Mouse (Mus musculus) stomach, embryonic 14.5 days (tissue): ENCODE data around the gene Cort. TPM values are rescaled to one million over a fixed set of nuclear protein-coding genes. Genes with fewer than 3 reads are reported as not detected.
"Not testable (repeated sequence)": the region's sequence is repeated elsewhere in the genome, so short reads cannot be mapped to it uniquely, and the experiment has no call there.

Experiments used
- ATAC-seq: fragments of 200-750 bp; cut with Nextera tagmentation; 2 replicates; pipeline ENCODE4 v1.8.0; 2017; ENCODE audit warnings: low read depth, moderate TSS enrichment; ENCODE audit not compliant: insufficient number of reproducible peaks, insufficient read depth, low FRiP score
- H3K27ac ChIP-seq: fragments of 300-500 bp; sonication (generic); 2 replicates; pipeline ENCODE4 v1.5.1; 2014; ENCODE audit warnings: mild to moderate bottlenecking, low read length, moderate library complexity, mixed read lengths
- H3K27me3 ChIP-seq: fragments of 300-500 bp; sonication (generic); 2 replicates; pipeline ENCODE4 v1.6.1; 2014; ENCODE audit warnings: low read length, control low read depth, mixed read lengths; ENCODE audit not compliant: control insufficient read depth, insufficient read depth
- H3K36me3 ChIP-seq: fragments of 300-500 bp; sonication (generic); 2 replicates; pipeline ENCODE4 v1.6.1; 2014; ENCODE audit warnings: mild to moderate bottlenecking, control low read depth, low read length, moderate library complexity, mixed read lengths; ENCODE audit not compliant: control insufficient read depth, insufficient read depth
- H3K4me1 ChIP-seq: fragments of 300-500 bp; sonication (generic); 2 replicates; pipeline ENCODE4 v1.6.1; 2014; ENCODE audit warnings: low read length, control low read depth, mixed read lengths; ENCODE audit not compliant: control insufficient read depth, insufficient read depth
- H3K4me2 ChIP-seq: fragments of 300-500 bp; sonication (generic); replicated peaks from 2 replicates; pipeline ENCODE4 v1.6.1; 2014; ENCODE audit warnings: low read depth, low read length, control low read depth
- H3K4me3 ChIP-seq: fragments of 300-500 bp; sonication (generic); 2 replicates; pipeline ENCODE4 v1.5.1; 2014; ENCODE audit warnings: low read depth, low read length, control low read depth
- H3K9ac ChIP-seq: fragments of 300-500 bp; sonication (generic); replicated peaks from 2 replicates; pipeline ENCODE4 v1.6.1; 2014; ENCODE audit warnings: low read depth, mild to moderate bottlenecking, control low read depth, low read length, moderate library complexity, mixed read lengths
- H3K9me3 ChIP-seq: fragments of 300-500 bp; sonication (generic); 2 replicates; pipeline ENCODE4 v1.6.1; 2016; ENCODE audit warnings: low read depth, low read length, control low read depth; ENCODE audit not compliant: control insufficient read depth
- WGBS: fragments of 180-500 bp; shearing (Covaris S2); extraction: QIAGEN DNeasy Blood & Tissue Kit; methylation state at CpG from one replicate; pipeline ENCODE4 v1.1.7; 2014; 5-methylcytosine and 5-hydroxymethylcytosine counted together
- polyA plus RNA-seq: library from polyadenylated mRNA; unstranded; fragments of >200 nt; fragmentation: Nextera tagmentation; extraction: Ambion mirVana; gene quantifications from 2 replicates; pipeline ENCODE4 v1.2.1, GENCODE M21; 2014

The Cort gene
- 0.65 and 0.81 TPM in 2 replicates for polyA plus RNA-seq

DNA sequence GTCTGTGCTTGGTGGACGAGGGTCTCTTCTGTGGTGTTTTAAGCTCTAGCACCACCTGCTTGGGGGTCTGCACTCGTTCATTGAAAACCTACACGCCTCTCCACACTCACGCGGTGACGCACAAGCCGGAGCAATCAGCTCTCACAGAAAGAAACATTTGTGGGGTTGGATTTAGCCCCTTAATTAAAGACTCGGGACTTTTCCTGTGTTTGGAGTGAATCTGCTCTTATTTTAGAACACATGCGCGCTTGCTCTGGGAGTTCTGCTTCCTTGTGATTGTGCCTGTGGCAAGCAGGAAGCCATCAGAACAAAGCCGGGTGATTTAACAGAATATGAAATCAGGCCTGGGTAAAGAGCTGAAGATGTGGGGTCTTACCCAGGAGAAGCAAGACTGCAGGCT is at the start of gene Cort:
Gene Cort (minus strand): TSS at position 101 of the 400 bp plus-strand sequence.
- WGBS: 79% methylated on average over 11 of the region's 11 CpGs

DNA sequence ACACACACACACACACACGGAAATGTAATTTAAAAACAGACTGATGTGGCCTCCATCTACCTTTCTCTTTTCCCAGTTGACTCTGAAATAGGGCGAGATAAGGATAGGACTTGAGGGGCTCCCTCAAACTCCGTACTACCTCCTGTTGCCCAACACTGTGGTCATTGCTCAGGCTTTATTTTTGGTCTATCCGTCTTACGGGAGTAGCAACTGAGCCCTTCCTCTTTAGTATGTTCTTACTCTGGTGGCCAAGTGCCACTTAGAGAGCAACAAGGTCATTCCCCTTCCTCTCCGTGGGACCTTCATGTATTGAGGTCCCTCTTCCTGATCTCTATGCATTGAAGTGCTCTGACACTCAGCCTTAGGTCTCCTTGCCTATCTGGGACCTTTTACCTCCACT is 47.1 kb upstream of the Cort start:
- H3K27ac ChIP-seq: no peak overlapping the region
- no peak overlapping the region for H3K4me3 ChIP-seq
- no peaks in the 10 kb centered on the region for H3K27me3 ChIP-seq
- no peak for ATAC-seq
- no peaks in the 10 kb centered on the region for H3K9me3 ChIP-seq
- no peak overlapping the region for H3K4me2 ChIP-seq
- H3K4me1 ChIP-seq: 0 out of 2 replicates have a peak, but pooled peaks cover 2% of the 10 kb centered on the region
- no peaks in the 10 kb centered on the region for H3K36me3 ChIP-seq
- 88% methylated on average over 6 of the region's 6 CpGs for WGBS
- no peak overlapping the region for H3K9ac ChIP-seq

More for the DNA sequence above, at the start of gene Cort:
- H3K27me3 ChIP-seq: no peaks in the 10 kb centered on the region
- peak within 1 kb of the TSS; percentile 22; the same call in 1 of the 2 replicates for H3K27ac ChIP-seq
- H3K9me3 ChIP-seq: no peaks in the 10 kb centered on the region
- ATAC-seq: no peak
- no peak within 1 kb of the TSS for H3K9ac ChIP-seq
- no peak within 1 kb of the TSS for H3K4me2 ChIP-seq
- no peak within 1 kb of the TSS for H3K4me3 ChIP-seq
- 0 out of 2 replicates have a peak, but pooled peaks cover 4% of the 10 kb centered on the region for H3K4me1 ChIP-seq
- peaks cover 7% of the 10 kb centered on the region for H3K36me3 ChIP-seq

DNA sequence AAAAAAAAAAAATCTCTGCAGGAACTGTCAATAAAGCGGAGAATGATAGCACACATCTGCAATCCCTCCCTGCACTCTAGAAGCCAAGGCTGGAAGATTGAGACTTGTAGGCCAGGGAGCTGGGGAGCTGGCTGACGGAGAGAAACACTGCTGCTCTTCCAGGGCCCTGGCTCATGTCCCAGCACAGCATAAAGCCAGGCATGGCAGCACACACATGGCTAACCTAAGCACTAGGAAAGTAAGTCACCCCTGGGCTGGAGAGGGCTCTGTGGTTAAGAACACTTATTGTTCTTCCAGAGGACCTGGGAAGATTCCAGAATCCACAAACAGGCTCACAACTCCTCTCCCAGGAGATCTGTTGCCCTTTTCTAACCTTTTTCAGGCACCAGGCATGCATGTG is 46.1 kb upstream of the Cort start:
- no peak overlapping the region for H3K4me3 ChIP-seq
- WGBS: 61% methylated on average over 2 of the region's 2 CpGs

DNA sequence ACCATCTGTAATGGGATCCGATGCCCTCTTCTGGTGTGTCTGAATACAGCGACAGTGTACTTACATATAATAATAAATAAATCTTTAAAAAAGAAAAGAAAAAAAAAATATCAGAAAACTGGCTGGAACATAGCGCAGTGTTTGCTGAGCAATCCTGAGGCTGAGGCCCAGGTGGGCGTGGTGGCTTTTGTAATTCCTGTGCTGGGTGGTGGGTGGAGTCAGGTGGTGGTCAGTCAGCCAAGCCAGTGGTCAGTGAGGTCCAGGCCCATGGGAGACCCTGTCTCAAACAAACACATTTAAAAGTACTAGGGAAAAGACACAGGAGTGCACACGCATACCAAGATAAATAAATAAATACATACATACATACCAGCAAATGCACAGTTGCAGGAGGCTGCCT is 45.5 kb upstream of the Cort start:
- Histone ChIP-seq H3K27me3 (no peaks in the 10 kb centered on the region), H3K4me3 (no peak overlapping the region), H3K9me3 (no peaks in the 10 kb centered on the region), H3K4me1 (0 out of 2 replicates have a peak, but pooled peaks cover 2% of the 10 kb centered on the region), H3K36me3 (no peaks in the 10 kb centered on the region), H3K9ac (no peak overlapping the region), H3K4me2 (no peak overlapping the region), H3K27ac (peak overlapping the region; percentile 29; the same call in 1 of the 2 replicates)
- no peak for ATAC-seq
- 81% methylated on average over 5 of the region's 5 CpGs for WGBS

More for the DNA sequence above, 46.1 kb upstream of the Cort start:
- H3K36me3 ChIP-seq: no peaks in the 10 kb centered on the region
- no peaks in the 10 kb centered on the region for H3K9me3 ChIP-seq
- no peak overlapping the region for H3K4me2 ChIP-seq
- H3K4me1 ChIP-seq: 0 out of 2 replicates have a peak, but pooled peaks cover 2% of the 10 kb centered on the region
- no peak for ATAC-seq
- peak overlapping the region; percentile 29; the same call in 1 of the 2 replicates for H3K27ac ChIP-seq
- no peak overlapping the region for H3K9ac ChIP-seq
- H3K27me3 ChIP-seq: no peaks in the 10 kb centered on the region

DNA sequence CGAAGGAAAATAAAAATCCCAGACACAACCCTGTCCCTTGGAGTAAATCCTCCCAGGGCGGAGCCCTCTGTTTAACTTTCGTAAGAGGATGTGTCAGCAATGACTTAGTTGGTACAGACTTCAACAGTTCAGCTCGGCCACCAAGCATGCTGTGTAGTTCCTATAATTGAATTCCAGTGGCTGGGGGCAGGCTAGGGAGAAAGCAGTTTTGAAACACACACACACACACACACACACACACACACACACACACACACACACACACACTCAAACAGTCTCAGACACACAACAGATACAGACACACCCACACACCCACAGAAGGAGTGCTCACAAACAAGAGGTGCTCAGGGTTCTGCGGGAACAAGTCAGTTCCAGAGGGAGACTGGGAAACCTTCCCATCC is 45.0 kb upstream of the Cort start:
- H3K27ac ChIP-seq: peak overlapping the region; percentile 27; the same call in 1 of the 2 replicates
- H3K27me3 ChIP-seq: no peaks in the 10 kb centered on the region
- 57% methylated on average over 5 of the region's 5 CpGs for WGBS
- H3K4me3 ChIP-seq: no peak overlapping the region
- no peak overlapping the region for H3K9ac ChIP-seq
- H3K4me1 ChIP-seq: 0 out of 2 replicates have a peak, but pooled peaks cover 2% of the 10 kb centered on the region
- ATAC-seq: no peak
- H3K4me2 ChIP-seq: no peak overlapping the region
- no peaks in the 10 kb centered on the region for H3K36me3 ChIP-seq
- H3K9me3 ChIP-seq: no peaks in the 10 kb centered on the region

DNA sequence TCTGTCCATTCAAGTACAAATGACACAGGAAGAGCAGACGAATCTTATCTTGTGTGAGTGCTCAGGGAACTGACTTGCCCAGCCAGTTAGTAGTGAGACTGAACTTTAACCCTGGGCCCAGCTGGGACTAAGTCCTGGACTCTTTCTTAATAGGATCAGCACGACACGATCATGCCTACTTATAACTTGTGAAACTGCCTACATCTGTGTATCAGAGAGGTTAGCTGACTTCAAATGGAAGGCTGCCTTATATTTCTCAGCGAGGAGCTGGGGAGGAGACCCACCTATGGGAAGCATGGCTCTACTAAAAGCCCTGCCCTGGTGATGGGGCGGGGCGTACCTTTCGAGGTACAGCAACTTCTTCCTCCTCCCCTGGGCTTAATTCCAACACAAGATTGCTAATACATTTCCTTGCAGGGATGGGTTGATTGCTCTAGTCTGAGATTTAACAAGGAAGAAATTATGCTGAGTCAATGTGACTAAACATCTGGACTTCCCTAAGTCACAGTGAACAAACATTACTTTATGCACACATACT is 43.9 kb upstream of the Cort start:
- H3K4me2 ChIP-seq: no peak overlapping the region
- H3K4me3 ChIP-seq: no peak overlapping the region
- WGBS: 44% methylated on average over 7 of the region's 7 CpGs
- H3K27ac ChIP-seq: peak overlapping the region; percentile 76
- ATAC-seq: no peak
- H3K9me3 ChIP-seq: no peaks in the 10 kb centered on the region
- H3K36me3 ChIP-seq: no peaks in the 10 kb centered on the region
- H3K9ac ChIP-seq: no peak overlapping the region
- 0 out of 2 replicates have a peak, but pooled peaks cover 2% of the 10 kb centered on the region for H3K4me1 ChIP-seq
- H3K27me3 ChIP-seq: no peaks in the 10 kb centered on the region

DNA sequence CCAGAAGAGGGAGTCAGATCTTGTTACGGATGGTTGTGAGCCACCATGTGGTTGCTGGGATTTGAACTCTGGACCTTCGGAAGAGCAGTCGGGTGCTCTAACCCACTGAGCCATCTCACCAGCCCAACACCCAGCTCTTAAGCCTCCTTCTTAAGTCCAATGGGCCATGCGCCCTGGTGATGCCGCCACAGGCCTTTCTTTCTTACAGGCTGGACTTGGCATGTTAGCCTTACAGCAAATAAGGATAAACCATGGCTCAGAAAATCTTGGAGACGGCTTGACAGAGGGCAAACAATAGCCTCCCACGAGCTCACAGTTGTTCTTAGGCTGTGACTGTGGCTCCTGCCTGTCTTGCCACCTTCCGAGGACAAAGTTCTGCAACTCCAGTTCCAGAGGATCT is 43.4 kb upstream of the Cort start:
- not testable (repeated sequence) for H3K9me3 ChIP-seq, ATAC-seq, H3K4me2 ChIP-seq, H3K9ac ChIP-seq, H3K4me1 ChIP-seq, H3K4me3 ChIP-seq, H3K27me3 ChIP-seq, H3K36me3 ChIP-seq
- H3K27ac ChIP-seq: peak overlapping the region; percentile 76
- 75% methylated on average over 7 of the region's 8 CpGs for WGBS

DNA sequence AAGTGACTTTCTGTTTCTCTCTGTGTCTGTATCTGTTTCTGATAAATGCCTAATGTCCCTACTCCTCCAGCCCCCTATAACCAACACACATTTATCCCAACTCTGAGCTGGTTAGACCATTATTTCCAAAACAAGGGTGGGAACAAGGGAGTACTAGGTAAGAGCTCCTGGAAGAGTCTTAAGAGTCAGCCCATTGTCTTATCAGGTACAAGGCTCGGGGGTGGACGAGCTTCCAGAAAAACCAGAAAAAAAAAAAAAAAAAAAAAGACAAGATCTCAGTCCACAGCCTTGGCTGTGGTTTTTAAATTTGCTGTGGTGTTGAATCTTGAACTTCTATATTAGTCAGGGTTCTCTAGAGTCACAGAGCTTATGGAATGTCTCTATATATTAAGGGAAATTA is 41.5 kb upstream of the Cort start:
- 74% methylated on average over 2 of the region's 2 CpGs for WGBS
- Histone ChIP-seq H3K27me3 (no peaks in the 10 kb centered on the region), H3K4me3 (peak overlapping the region; percentile 85; the same call in 1 of the 2 replicates), H3K27ac (no peak overlapping the region), H3K9me3 (no peaks in the 10 kb centered on the region), H3K9ac (no peak overlapping the region), H3K36me3 (no peaks in the 10 kb centered on the region; the same call in 1 of the 2 replicates), H3K4me1 (0 out of 2 replicates have a peak, but pooled peaks cover 2% of the 10 kb centered on the region), H3K4me2 (peak overlapping the region; percentile 83; the same call in 1 of the 2 replicates)
- ATAC-seq: no peak
